Mouse (Mus musculus) cerebellum, adult 2 months (tissue): ENCODE results near the gene Zfp747.

Experiments
- CTCF ChIP-seq: fragments of 200-500 bp; IDR thresholded peaks from 2 replicates; pipeline ENCODE4 v1.5.1; 2011; ENCODE audit warnings: low read depth, mild to moderate bottlenecking, control low read depth, low read length, moderate library complexity, borderline replicate concordance; ENCODE audit not compliant: insufficient read depth
- POLR2A ChIP-seq: fragments of 200-500 bp; IDR thresholded peaks from 2 replicates; pipeline ENCODE4 v1.6.1; 2011; ENCODE audit warnings: low read length, control low read depth, borderline replicate concordance; ENCODE audit not compliant: insufficient read depth

GRCm38 (mm10) chr7:127324944-127325343 is 50.9 kb downstream of the Zfp747 start:
- no peak for TF ChIP-seq CTCF
- no peak for TF ChIP-seq POLR2A
